Mouse (Mus musculus): Measurements from ENCODE around the gene Ptprh.

- peak; percentile 95 for TF ChIP-seq CTCF (IDR thresholded peaks at IDR 0.05; ENCODE audit: low read depth)
- no peak for TF ChIP-seq EP300 (IDR thresholded peaks at IDR 0.05; ENCODE audit: low read depth)
Measured at GRCm38 (mm10) chr7:4509863-4510608, 93.8 kb downstream of the Ptprh start.
